Mouse (Mus musculus): Measurements from ENCODE around the gene Rpl22.
A peak's percentile ranks its signal among the peaks of the same experiment; 100 is the strongest.

Rpl22 gene

GRCm38 (mm10) chr4:152325574-152326411, at the start of gene Rpl22:
Gene Rpl22 (plus strand): TSS chr4:152325742.
- DNase-seq (ENCODE audit: low spot score in 2 of 2), result peak; percentile 94 to 97

- DNase-seq (ENCODE audit: low spot score in 2 of 2), result no peak
Observed at GRCm38 (mm10) chr4:152276389-152277347, 48.9 kb upstream of the Rpl22 start.

GRCm38 (mm10) chr4:152277916-152278315, 47.6 kb upstream of the Rpl22 start:
- no peak for DNase-seq (ENCODE audit: low spot score in 2 of 2)

- DNase-seq (ENCODE audit: low spot score in 2 of 2), result peak; percentile 54 to 66
Observed at GRCm38 (mm10) chr4:152278986-152279385, 46.6 kb upstream of the Rpl22 start.

- no peak for DNase-seq (ENCODE audit: low spot score in 2 of 2)
Observed at GRCm38 (mm10) chr4:152281601-152282000, 43.9 kb upstream of the Rpl22 start.

- no peak for DNase-seq (ENCODE audit: low spot score in 2 of 2)
Observed at GRCm38 (mm10) chr4:152282721-152283120, 42.8 kb upstream of the Rpl22 start.

- DNase-seq (ENCODE audit: low spot score in 2 of 2), result peak; percentile 75 to 86
Observed at GRCm38 (mm10) chr4:152283186-152283950, 42.2 kb upstream of the Rpl22 start.

GRCm38 (mm10) chr4:152285505-152285904, 40.0 kb upstream of the Rpl22 start:
- DNase-seq (ENCODE audit: low spot score in 2 of 2), result peak in 1 of 2 experiments; percentile 62

- no peak for DNase-seq (ENCODE audit: low spot score in 2 of 2)
Observed at GRCm38 (mm10) chr4:152286183-152286582, 39.4 kb upstream of the Rpl22 start.

GRCm38 (mm10) chr4:152286887-152287286, 38.7 kb upstream of the Rpl22 start:
- DNase-seq (ENCODE audit: low spot score in 2 of 2), result no peak

GRCm38 (mm10) chr4:152287317-152288120, 38.0 kb upstream of the Rpl22 start:
- DNase-seq (ENCODE audit: low spot score in 2 of 2), result no peak

GRCm38 (mm10) chr4:152288398-152288945, 37.1 kb upstream of the Rpl22 start:
- no peak for DNase-seq (ENCODE audit: low spot score in 2 of 2)

GRCm38 (mm10) chr4:152290385-152290784, 35.2 kb upstream of the Rpl22 start:
- no peak for DNase-seq (ENCODE audit: low spot score in 2 of 2)

GRCm38 (mm10) chr4:152290991-152291390, 34.6 kb upstream of the Rpl22 start:
- DNase-seq (ENCODE audit: low spot score in 2 of 2), result no peak

GRCm38 (mm10) chr4:152291562-152291961, 34.0 kb upstream of the Rpl22 start, which contains the start of gene Hes3:
Gene Hes3 (minus strand): TSS chr4:152291662.
- no peak for DNase-seq (ENCODE audit: low spot score in 2 of 2)

- DNase-seq (ENCODE audit: low spot score in 2 of 2), result no peak
Observed at GRCm38 (mm10) chr4:152292102-152292765, 33.3 kb upstream of the Rpl22 start.

GRCm38 (mm10) chr4:152294188-152294929, 31.2 kb upstream of the Rpl22 start:
- DNase-seq (ENCODE audit: low spot score in 2 of 2), result no peak

- DNase-seq (ENCODE audit: low spot score in 2 of 2), result no peak
Observed at GRCm38 (mm10) chr4:152295916-152296315, 29.6 kb upstream of the Rpl22 start.

GRCm38 (mm10) chr4:152296371-152296770, 29.2 kb upstream of the Rpl22 start:
- no peak for DNase-seq (ENCODE audit: low spot score in 2 of 2)

Data from frontal cortex, postnatal 36 days (tissue).